Mouse (Mus musculus): Measurements from ENCODE around the gene Pex14. TPM values are rescaled to one million over a fixed set of nuclear protein-coding genes. Genes with fewer than 3 reads are reported as not detected.
A peak's percentile ranks its signal among the peaks of the same experiment; 100 is the strongest.

The Pex14 gene
- polyA plus RNA-seq, 1 experiment: 34.6 TPM

- 0 out of 2 replicates have a peak, but pooled peaks cover 5% of the 10 kb centered on the region for H3K4me1 ChIP-seq (ENCODE audit: control insufficient read depth, insufficient read depth, low read length)
- no peak overlapping the region for H3K27ac ChIP-seq (ENCODE audit: insufficient read depth, low read length)
- no peak overlapping the region for H3K4me3 ChIP-seq (ENCODE audit: insufficient read depth, low read length)
- TF ChIP-seq CTCF (IDR thresholded peaks at IDR 0.05; ENCODE audit: borderline replicate concordance, insufficient read depth, low read length): no peak
- no peak for TF ChIP-seq POLR2A (IDR thresholded peaks at IDR 0.05; ENCODE audit: low read depth, low read length)
These were observed 21.4 kb downstream of the Pex14 start for GRCm38 (mm10) chr4:149078261-149078660.

- H3K27ac ChIP-seq (ENCODE audit: insufficient read depth, low read length): no peak overlapping the region
- 0 out of 2 replicates have a peak, but pooled peaks cover 5% of the 10 kb centered on the region for H3K4me1 ChIP-seq (ENCODE audit: control insufficient read depth, insufficient read depth, low read length)
- no peak overlapping the region for H3K4me3 ChIP-seq (ENCODE audit: insufficient read depth, low read length)
- no peak for TF ChIP-seq POLR2A (IDR thresholded peaks at IDR 0.05; ENCODE audit: low read depth, low read length)
- TF ChIP-seq CTCF (IDR thresholded peaks at IDR 0.05; ENCODE audit: borderline replicate concordance, insufficient read depth, low read length): 0 out of 2 replicates have a peak, but pooled peaks have one; percentile 23
These were observed 23.7 kb downstream of the Pex14 start for GRCm38 (mm10) chr4:149075871-149076575.

GRCm38 (mm10) chr4:149075073-149075472 is 24.6 kb downstream of the Pex14 start:
- Histone ChIP-seq H3K4me3 (ENCODE audit: insufficient read depth, low read length) (no peak overlapping the region), H3K4me1 (ENCODE audit: control insufficient read depth, insufficient read depth, low read length) (0 out of 2 replicates have a peak, but pooled peaks cover 7% of the 10 kb centered on the region), H3K27ac (ENCODE audit: insufficient read depth, low read length) (no peak overlapping the region)
- TF ChIP-seq POLR2A (IDR thresholded peaks at IDR 0.05; ENCODE audit: low read depth, low read length) (no peak), CTCF (IDR thresholded peaks at IDR 0.05; ENCODE audit: borderline replicate concordance, insufficient read depth, low read length) (no peak)

GRCm38 (mm10) chr4:149066672-149067551 is 32.8 kb downstream of the Pex14 start:
- TF ChIP-seq CTCF (IDR thresholded peaks at IDR 0.05; ENCODE audit: borderline replicate concordance, insufficient read depth, low read length) (no peak), POLR2A (IDR thresholded peaks at IDR 0.05; ENCODE audit: low read depth, low read length) (no peak)
- Histone ChIP-seq H3K4me1 (ENCODE audit: control insufficient read depth, insufficient read depth, low read length) (peaks cover 11% of the 10 kb centered on the region; the same call in 1 of the 2 replicates), H3K27ac (ENCODE audit: insufficient read depth, low read length) (no peak overlapping the region), H3K4me3 (ENCODE audit: insufficient read depth, low read length) (no peak overlapping the region)

GRCm38 (mm10) chr4:149064061-149064854 is 35.4 kb downstream of the Pex14 start:
- TF ChIP-seq POLR2A (IDR thresholded peaks at IDR 0.05; ENCODE audit: low read depth, low read length) (no peak), CTCF (IDR thresholded peaks at IDR 0.05; ENCODE audit: borderline replicate concordance, insufficient read depth, low read length) (no peak)
- Histone ChIP-seq H3K4me1 (ENCODE audit: control insufficient read depth, insufficient read depth, low read length) (peaks cover 13% of the 10 kb centered on the region; the same call in 1 of the 2 replicates), H3K4me3 (ENCODE audit: insufficient read depth, low read length) (no peak overlapping the region), H3K27ac (ENCODE audit: insufficient read depth, low read length) (no peak overlapping the region)

GRCm38 (mm10) chr4:149062406-149063318 is 37.0 kb downstream of the Pex14 start:
- H3K4me1 ChIP-seq (ENCODE audit: control insufficient read depth, insufficient read depth, low read length): peaks cover 13% of the 10 kb centered on the region; the same call in 1 of the 2 replicates
- H3K4me3 ChIP-seq (ENCODE audit: insufficient read depth, low read length): no peak overlapping the region
- no peak for TF ChIP-seq POLR2A (IDR thresholded peaks at IDR 0.05; ENCODE audit: low read depth, low read length)
- TF ChIP-seq CTCF (IDR thresholded peaks at IDR 0.05; ENCODE audit: borderline replicate concordance, insufficient read depth, low read length): no peak
- H3K27ac ChIP-seq (ENCODE audit: insufficient read depth, low read length): no peak overlapping the region

- H3K27ac ChIP-seq (ENCODE audit: insufficient read depth, low read length): no peak overlapping the region
- H3K4me3 ChIP-seq (ENCODE audit: insufficient read depth, low read length): no peak overlapping the region
- no peak for TF ChIP-seq POLR2A (IDR thresholded peaks at IDR 0.05; ENCODE audit: low read depth, low read length)
- TF ChIP-seq CTCF (IDR thresholded peaks at IDR 0.05; ENCODE audit: borderline replicate concordance, insufficient read depth, low read length): no peak
- peaks cover 13% of the 10 kb centered on the region; the same call in 1 of the 2 replicates for H3K4me1 ChIP-seq (ENCODE audit: control insufficient read depth, insufficient read depth, low read length)
These were observed 38.3 kb downstream of the Pex14 start for GRCm38 (mm10) chr4:149061432-149061718.

GRCm38 (mm10) chr4:149060621-149061431 is 38.9 kb downstream of the Pex14 start:
- no peak for TF ChIP-seq POLR2A (IDR thresholded peaks at IDR 0.05; ENCODE audit: low read depth, low read length)
- no peak for TF ChIP-seq CTCF (IDR thresholded peaks at IDR 0.05; ENCODE audit: borderline replicate concordance, insufficient read depth, low read length)
- Histone ChIP-seq H3K27ac (ENCODE audit: insufficient read depth, low read length) (no peak overlapping the region), H3K4me1 (ENCODE audit: control insufficient read depth, insufficient read depth, low read length) (peaks cover 13% of the 10 kb centered on the region; the same call in 1 of the 2 replicates), H3K4me3 (ENCODE audit: insufficient read depth, low read length) (no peak overlapping the region)
